Mouse (Mus musculus) ovary, postnatal 36 days (tissue): ENCODE measurements around the gene 2610318N02Rik.
A peak's percentile ranks its signal among the peaks of the same experiment; 100 is the strongest.
"Not testable (repeated sequence)": the region's sequence is repeated elsewhere in the genome, so short reads cannot be mapped to it uniquely, and the experiment has no call there.

Experiments used
- DNase-seq: peaks from one replicate; pipeline ENCODE4 v3.0.0; 2022; ENCODE audit warnings: low spot score, mixed read lengths

The 2610318N02Rik gene

GRCm38 (mm10) chr16:17124871-17125520 is at the start of gene 2610318N02Rik:
Gene 2610318N02Rik (minus strand): TSS chr16:17125167.
- peak; percentile 78 for DNase-seq

- no peak for DNase-seq
These were observed 43.1 kb upstream of the 2610318N02Rik start for GRCm38 (mm10) chr16:17168049-17168448.

- no peak for DNase-seq
These were observed 42.2 kb upstream of the 2610318N02Rik start for GRCm38 (mm10) chr16:17167179-17167578.

DNA sequence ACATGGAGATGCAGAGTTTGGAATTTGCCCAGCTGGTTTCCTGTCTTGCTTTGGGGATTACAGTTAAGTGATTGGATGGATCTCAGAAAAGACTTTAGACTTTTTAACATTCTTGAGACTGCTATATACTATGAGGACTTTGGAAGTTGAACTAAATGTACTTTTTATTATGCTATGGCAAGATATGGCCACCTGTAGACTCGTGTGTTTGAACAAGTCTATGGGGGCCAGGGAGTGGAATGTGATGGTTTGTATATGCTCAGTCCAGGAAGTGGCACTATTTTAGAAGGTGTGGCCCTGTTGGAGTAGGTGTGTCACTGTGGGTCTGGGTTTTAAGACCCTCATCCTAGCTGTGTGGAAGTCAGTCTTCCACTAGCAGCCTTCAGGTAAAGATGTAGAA is 40.5 kb upstream of the 2610318N02Rik start:
- DNase-seq = not testable (repeated sequence)

DNA sequence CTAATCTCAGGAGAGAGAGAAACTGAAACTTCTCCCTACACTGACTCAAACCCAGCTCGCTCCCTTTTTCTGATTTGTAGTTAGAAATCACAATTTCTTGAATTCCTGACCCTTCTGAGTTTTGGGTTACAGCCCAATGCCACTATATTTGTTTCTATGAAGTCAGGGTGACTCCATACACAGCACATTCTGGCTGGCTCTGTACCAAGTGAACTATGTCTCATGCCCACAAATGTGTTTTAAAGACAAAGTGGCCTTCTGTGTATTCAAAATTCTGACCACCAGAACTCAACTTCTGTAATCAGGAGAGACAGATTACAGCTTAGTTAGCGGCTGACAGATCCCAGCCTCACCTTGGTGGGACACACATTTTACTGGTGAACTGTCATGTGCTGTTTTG is 29.4 kb upstream of the 2610318N02Rik start:
- no peak for DNase-seq

- DNase-seq = no peak
These were observed 26.9 kb upstream of the 2610318N02Rik start for GRCm38 (mm10) chr16:17151874-17152273.

DNA sequence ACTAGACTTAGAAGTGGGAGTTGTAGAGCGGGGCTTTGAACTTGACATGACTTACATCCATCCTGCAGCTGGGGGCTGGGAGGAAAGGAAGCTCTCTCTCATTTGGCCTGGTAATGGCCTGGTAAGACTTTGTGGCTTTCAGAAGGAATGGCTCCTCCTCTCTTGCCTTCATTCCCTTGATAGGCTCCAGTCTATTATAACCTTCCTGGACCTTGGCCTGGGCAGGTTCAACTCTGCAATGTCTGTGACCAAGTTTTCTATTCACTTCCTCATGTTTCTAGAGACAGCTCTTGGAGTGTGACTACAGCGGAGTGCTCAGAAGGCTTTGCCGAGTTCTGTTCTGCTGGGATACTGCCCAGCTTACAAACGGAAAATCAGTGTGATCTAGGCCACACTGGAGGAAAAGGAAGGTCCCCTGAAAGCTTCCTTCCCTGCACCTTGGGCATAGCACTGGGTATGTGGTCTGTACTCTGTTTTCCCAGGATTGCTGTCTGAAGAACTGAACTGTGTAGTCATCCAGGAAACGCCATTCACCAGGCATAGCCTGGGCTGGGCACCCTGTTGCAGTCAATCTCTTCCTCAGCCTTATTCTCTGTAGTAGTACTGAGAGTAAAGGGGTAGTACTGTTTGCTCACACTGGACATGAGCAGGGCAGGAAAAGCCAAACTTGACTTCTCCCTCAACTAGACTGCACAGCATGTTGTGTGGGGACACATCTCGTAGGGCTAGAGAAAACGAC is 25.7 kb upstream of the 2610318N02Rik start:
- DNase-seq = no peak

DNA sequence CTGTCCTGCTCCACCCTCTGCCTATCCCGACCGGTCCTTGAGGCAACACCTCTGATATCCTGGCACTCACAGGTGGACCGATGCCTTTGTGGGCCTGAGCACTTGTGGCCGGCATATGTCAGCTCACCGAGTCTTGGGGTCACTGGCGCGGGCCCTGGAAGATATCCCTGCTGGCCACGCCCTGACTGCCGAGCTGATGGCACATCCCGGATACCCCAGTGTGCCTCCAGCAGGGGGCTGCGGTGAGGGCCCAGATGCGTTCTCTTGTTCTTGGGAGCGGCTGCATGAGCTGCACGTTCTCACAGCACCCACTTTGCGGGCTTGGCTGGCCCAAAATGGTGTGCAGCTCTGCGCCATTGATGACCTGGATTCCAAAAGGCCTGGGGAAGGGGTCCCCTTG is 23.1 kb upstream of the 2610318N02Rik start:
- DNase-seq = peak; percentile 37

DNA sequence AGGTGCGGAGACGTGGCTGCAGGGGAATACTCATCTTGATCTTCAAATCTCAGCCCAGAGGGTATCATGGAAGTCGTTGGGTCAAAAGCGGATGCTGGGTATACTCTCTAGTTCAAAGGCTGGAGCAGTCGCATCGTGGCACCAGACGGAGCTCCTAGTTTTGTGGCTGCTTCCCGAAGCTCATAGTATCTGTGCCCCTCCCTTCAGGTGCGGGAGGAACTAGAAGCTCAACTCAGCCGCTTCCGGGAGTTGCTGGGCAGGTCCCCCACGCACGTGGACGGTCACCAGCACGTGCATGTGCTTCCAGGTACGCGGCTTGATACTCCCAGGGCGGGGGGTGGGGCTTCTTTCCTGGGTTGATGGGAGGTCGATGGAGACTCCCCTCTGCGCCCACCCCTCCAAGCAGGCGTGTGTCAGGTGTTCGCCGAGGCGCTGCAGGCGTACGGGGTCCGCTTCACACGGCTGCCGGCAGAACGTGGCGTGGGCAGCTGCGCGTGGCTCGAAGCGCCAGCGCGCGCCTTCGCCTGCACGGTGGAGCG is 22.5 kb upstream of the 2610318N02Rik start:
- DNase-seq = no peak

DNA sequence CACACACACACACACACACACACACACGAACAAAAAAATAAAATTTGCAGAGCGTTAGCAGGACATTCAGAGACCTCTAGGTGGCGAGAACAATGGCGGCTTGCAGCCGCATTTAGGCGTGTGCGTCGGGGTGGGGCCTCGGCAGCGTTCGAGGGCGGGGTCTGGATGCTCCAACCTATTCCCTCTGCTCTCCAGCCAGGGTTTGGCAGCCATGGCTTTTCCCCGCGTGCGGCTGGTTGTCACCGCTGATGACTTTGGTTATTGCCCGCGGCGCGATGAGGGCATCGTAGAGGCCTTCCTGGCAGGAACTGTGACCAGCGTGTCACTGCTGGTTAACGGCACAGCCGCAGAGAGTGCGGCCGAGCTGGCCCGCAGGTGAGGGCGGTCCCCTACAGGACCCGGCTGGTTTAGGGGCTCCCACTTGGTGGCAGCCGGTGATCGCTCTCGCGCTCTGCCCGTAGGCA is 21.8 kb upstream of the 2610318N02Rik start, which contains the start of gene Ccdc116:
TSS of gene Ccdc116 (minus strand) at position 458 of the 464 bp plus-strand sequence.
- DNase-seq = peak; percentile 79

DNA sequence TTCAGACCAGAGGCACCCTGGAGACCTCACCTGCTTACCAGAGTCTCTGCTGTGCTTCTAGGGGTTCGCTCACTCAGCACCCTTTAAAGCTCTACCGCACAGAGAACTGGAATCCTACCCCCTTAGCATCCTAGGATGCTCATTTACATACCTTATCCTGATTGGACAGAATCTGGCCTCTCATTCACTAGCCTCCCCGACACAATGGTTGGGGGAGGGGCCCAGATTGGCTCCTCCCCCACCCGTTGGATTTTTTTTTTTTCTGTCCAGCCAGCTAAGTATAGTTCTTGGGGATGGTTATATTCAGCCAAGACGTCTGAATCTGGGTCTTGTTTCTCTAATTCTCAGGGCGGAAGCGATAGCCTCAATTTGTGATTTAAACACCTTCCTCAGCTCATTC is 19.4 kb upstream of the 2610318N02Rik start, which contains the start of gene Ydjc:
TSS of gene Ydjc (plus strand) at position 283 of the 400 bp plus-strand sequence.
- DNase-seq = no peak

DNA sequence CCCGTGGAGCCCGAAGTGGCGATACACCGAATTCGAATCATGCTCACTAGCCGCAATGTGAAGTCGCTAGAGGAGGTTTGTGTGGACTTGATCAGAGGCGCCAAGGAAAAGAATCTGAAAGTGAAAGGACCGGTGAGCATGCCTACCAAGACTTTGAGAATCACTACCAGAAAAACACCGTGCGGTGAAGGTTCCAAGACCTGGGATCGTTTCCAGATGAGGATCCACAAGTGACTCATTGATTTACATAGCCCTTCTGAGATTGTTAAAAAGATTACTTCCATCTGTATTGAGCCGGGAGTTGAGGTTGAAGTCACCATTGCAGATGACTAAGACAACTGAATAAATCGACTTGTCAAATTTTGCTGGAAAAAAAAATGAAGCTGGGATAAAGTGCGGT is 12.4 kb upstream of the 2610318N02Rik start:
- no peak for DNase-seq

DNA sequence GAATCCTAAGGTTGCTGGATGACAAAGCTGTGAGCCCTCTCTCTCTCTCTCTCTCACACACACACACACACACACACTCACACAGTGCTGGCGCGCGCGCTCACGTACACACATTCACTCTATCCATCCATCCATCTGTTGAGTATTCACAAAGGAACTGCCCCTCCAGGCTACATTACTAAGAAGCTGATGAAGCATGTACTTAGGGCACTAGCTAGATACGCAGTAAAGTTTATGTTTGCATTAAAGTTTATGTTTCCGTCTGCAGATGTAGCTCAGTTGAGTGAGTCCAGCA is 7.9 kb upstream of the 2610318N02Rik start:
- DNase-seq = no peak

- DNase-seq = peak; percentile 97
These were observed 7.3 kb upstream of the 2610318N02Rik start, which contains the start of gene Sdf2l1 for GRCm38 (mm10) chr16:17132089-17132905. Gene Sdf2l1 (minus strand): TSS chr16:17132383.

DNA sequence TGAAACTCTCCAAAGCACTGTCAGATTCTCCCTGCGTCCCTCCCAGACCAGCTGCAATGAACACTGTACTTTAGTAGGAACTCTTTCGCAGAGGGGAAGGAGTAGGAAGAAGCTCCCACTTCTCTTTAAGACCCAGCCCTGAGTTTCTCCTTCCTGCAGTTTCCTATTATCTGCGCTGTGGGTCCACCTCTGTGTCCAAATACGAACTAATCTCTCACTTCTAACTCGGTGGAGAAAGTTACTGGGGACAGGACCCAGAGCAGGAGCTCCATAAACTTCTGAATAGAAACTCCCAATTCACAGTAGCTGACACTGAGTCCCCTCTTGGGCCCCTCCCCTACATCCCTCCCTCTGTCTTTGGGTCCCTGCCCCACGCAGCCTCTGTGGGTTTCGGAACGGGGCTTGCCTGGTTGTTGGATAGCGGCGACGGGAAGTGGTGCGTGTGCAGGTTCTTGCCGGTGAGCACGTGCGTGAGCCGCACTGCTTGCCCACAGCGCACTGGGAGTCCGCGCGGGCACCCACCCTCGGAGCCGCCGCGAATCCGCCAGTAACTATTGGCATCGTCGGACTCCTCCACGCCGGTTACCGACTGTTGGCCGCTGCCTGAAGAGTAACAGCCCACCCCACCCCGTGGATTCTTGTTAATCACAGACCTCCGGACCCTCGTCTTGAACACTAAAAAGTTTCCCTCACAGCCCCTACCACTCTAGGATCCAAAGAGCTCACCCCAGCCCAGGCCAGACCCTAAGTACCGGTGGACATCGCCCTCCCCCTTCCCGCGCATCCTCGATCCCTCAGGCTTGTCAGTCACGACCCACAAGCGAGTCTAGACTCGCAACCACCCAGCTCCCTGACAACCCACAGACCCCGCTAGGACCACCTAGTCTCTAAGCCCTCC is 6.5 kb upstream of the 2610318N02Rik start:
- peak; percentile 24 for DNase-seq

DNA sequence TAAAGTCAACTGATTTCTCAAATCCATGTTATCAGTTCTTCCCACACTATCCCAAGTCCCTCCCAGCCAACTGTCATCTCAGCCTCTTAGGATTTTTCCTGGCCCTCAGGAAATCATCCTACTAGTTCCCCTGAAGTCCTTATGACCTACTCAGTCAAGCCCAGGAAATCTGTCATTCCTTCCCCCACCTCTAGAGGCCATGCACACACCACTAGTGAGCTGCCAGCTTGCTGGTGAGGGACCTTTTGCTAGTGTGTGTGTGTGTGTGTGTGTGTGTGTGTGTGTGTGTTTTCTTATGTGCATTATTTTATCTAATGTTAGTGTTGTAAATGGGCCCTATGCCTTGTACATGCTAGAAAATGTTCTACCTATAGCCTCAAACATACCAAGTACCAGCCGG is 2.3 kb upstream of the 2610318N02Rik start:
- no peak for DNase-seq

GRCm38 (mm10) chr16:17124119-17124870 is 672 bp downstream of the 2610318N02Rik start:
- DNase-seq = no peak

DNA sequence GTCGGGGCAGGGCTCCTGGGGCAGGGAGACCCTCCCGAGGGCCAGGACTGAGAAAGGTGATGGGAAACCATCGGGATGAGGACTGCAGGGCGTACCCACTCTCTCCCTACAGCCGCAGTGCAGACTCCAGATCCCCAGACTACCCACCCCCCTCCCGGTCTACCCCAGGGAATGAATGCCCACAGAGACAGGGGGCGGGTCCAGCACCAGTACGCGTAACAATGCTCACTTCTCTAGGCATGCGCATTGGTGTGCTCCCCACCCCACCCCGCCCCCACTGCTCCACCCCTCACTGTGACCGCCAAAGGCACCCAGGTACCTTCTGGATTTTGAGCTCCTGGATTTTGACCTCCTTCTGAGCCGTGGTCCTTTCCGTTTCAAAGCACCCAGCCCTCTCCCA is 3.4 kb downstream of the 2610318N02Rik start:
- DNase-seq = no peak

DNA sequence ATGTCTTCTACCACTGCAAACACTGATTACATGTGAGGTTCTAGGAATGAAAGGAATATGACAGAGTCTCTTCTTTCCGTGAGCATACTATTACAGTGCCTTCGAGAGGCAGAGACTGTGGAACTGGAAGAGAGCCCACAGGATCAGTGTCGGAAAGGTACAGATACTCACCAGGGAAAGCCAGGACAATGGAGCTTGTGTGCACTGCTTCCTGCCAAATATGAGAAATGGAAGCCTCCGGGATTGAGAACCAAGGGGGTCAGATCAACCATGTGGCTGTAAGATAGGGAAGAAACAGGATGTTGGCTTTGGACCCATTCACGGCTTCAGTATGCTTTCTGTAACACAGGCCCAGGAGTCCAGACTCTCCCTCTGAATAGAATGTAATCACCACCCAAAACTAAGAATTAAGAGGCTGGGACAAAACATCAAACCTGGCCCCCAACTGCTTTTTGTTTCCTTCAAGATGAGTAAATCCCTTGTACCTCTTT is 7.6 kb downstream of the 2610318N02Rik start:
- no peak for DNase-seq
